Mouse (Mus musculus) C2C12 (cell line): ENCODE results near the gene Kcnmb1.

Source experiments
- CTCF ChIP-seq: IDR thresholded peaks from one replicate; pipeline ENCODE4 v1.5.1; 2011; ENCODE audit not compliant: control insufficient read depth, insufficient read depth, insufficient read length
- FOSL1 ChIP-seq: IDR thresholded peaks from one replicate; pipeline ENCODE4 v1.8.0; 2011; ENCODE audit warnings: mild to moderate bottlenecking, low read length; ENCODE audit not compliant: poor library complexity, insufficient read depth, severe bottlenecking
- MAX ChIP-seq: IDR thresholded peaks from one replicate; pipeline ENCODE4 v1.6.1; 2011; ENCODE audit warnings: mild to moderate bottlenecking, control low read depth

DNA sequence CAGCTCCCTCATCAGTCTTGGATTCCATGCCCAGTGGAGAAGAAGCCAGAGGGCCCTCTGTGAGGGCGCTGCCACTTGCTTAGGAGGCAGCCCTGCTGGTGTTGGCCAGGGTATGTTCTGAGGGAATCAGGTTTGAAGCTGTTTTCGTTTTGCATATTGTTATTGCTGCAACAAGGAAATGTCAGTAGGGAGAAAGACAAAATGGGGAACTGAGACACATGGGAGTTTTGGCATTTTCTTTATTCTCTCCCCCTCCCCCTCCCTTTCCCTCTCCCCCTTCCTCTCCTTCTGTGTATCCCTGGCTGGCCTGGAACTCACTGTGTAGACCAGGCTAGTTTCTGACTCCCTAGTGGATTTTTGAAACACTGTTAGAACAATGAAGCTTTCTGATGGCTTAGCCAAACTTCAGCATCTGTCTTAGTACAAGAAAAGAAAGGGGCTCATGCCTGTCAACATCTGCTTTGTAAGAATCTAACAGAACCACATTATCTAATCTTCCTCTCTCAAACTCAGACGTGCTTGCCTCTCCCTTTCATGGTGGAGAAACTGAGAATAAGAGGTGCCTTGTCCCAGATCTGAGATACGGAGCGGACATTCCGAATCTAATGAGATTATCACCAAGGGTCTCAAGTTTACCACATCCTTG lies 49.3 kb downstream of the Kcnmb1 start:
- no peak for TF ChIP-seq FOSL1
- TF ChIP-seq MAX = no peak
- TF ChIP-seq CTCF = no peak
